Mouse (Mus musculus) forebrain, postnatal 0 days (tissue): Measurements from ENCODE around the gene Astn1. TPM values are rescaled to one million over a fixed set of nuclear protein-coding genes. Genes with fewer than 3 reads are reported as not detected.

Experiments used
- ATAC-seq: fragments of 200-750 bp; cut with Nextera tagmentation; 2 replicates; pipeline ENCODE4 v1.8.0; 2017; ENCODE audit warnings: mild to moderate bottlenecking, moderate library complexity
- DNase-seq: peaks from one replicate; pipeline ENCODE4 v3.0.0-alpha.2; 2015
- H3K27ac ChIP-seq: fragments of 300-500 bp; sonication (generic); 2 replicates; pipeline ENCODE4 v1.5.1; 2014; ENCODE audit warnings: low read depth, mild to moderate bottlenecking, antibody characterized with exemption, low read length, moderate library complexity, mixed read lengths
- H3K27me3 ChIP-seq: fragments of 300-500 bp; sonication (generic); 2 replicates; pipeline ENCODE4 v1.6.1; 2014; ENCODE audit warnings: mild to moderate bottlenecking, low read length, mixed read lengths; ENCODE audit not compliant: insufficient read depth
- H3K36me3 ChIP-seq: fragments of 300-500 bp; sonication (generic); 2 replicates; pipeline ENCODE4 v1.6.1; 2014; ENCODE audit warnings: mild to moderate bottlenecking, moderate library complexity; ENCODE audit not compliant: insufficient read depth
- H3K4me1 ChIP-seq: fragments of 300-500 bp; sonication (generic); 2 replicates; pipeline ENCODE4 v1.6.1; 2014; ENCODE audit warnings: antibody characterized with exemption; ENCODE audit not compliant: insufficient read depth
- H3K4me2 ChIP-seq: fragments of 300-500 bp; sonication (generic); 2 replicates; pipeline ENCODE4 v1.6.1; 2014; ENCODE audit warnings: low read depth, mild to moderate bottlenecking, moderate library complexity
- H3K4me3 ChIP-seq: fragments of 300-500 bp; sonication (generic); 2 replicates; pipeline ENCODE4 v1.5.1; 2014; ENCODE audit warnings: low read depth, low read length, mixed read lengths
- H3K9ac ChIP-seq: fragments of 300-500 bp; sonication (generic); 2 replicates; pipeline ENCODE4 v1.6.1; 2014; ENCODE audit warnings: mild to moderate bottlenecking
- H3K9me3 ChIP-seq: fragments of 300-500 bp; sonication (generic); 2 replicates; pipeline ENCODE4 v1.6.1; 2016; ENCODE audit warnings: low read length
- CTCF ChIP-seq: sonication (generic); IDR thresholded peaks from 2 replicates; pipeline ENCODE4 v1.5.1; 2016; ENCODE audit warnings: antibody characterized with exemption, control low read depth, low read depth
- WGBS: fragments of 180-500 bp; shearing (Covaris S2); extraction: QIAGEN DNeasy Blood & Tissue Kit; methylation state at CpG from one replicate; pipeline ENCODE4 v1.1.7; 2014; 5-methylcytosine and 5-hydroxymethylcytosine counted together
- polyA plus RNA-seq: library from polyadenylated mRNA; unstranded; fragments of >200 nt; fragmentation: Nextera tagmentation; extraction: Ambion mirVana; gene quantifications from 2 replicates; pipeline ENCODE4 v1.2.1, GENCODE M21; 2015
- total RNA-seq: library from RNA; depleted of rRNA; stranded (reverse); fragments of >200 nt; gene quantifications from 2 replicates; pipeline ENCODE4 v1.2.3, GENCODE M21; 2014

Astn1 gene
- total and polyA plus RNA-seq, 2 experiments from 2014 or later: 29.4 to 122 TPM

DNA sequence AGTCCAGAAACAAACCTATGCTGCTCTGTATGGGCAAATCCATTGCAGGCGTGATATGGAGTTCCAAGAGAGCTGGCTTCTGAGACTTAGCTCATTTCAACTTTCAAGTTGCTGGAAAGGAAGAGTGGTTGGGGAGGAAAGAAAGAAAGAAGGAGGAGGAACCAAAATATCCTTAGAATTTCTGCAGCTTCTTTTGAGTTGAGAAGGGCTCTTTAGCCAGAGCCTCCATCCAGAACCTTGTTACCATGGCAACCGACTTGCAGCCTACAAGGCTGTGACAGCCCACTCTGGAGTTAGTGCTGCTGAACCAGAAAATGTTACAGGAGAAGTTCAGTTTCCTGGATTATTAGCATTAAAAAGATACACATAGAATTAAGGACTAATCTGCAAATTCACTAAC is 46.1 kb downstream of the Astn1 start:
- WGBS: 45% methylated on average over 2 of the region's 2 CpGs
- no peak overlapping the region for H3K9ac ChIP-seq
- H3K36me3 ChIP-seq: no peaks in the 10 kb centered on the region; the same call in 1 of the 2 replicates
- DNase-seq (peak; percentile 67), ATAC-seq (peak; percentile 72)
- H3K4me3 ChIP-seq: no peak overlapping the region
- H3K27ac ChIP-seq: no peak overlapping the region
- no peaks in the 10 kb centered on the region for H3K9me3 ChIP-seq
- no peak overlapping the region for H3K4me2 ChIP-seq
- no peaks in the 10 kb centered on the region for H3K27me3 ChIP-seq
- no peak for TF ChIP-seq CTCF
- H3K4me1 ChIP-seq: peaks cover 30% of the 10 kb centered on the region; the same call in 1 of the 2 replicates

DNA sequence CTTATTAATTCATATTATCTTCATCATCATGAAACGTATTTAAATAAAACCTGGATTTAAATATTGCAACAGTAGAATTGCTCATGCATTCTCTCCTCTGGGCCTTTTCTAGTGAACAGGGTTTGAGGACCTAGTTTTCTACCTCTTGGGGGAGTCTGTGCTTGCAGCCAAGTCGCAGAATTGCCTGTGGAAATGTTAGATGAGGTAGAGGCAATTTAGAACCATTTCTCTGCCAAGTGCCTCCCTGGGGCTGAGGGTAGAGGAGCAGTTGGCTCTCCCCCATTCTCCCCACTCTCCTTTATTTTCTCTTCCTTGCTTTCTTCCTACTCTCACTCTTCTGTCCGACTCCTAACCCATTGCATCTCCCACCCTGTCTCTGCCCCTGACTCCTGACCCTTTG is 49.1 kb downstream of the Astn1 start:
- 61% methylated on average over 3 of the region's 3 CpGs for WGBS
- Histone ChIP-seq H3K4me1 (peaks cover 26% of the 10 kb centered on the region; the same call in 1 of the 2 replicates), H3K9me3 (no peaks in the 10 kb centered on the region), H3K36me3 (no peaks in the 10 kb centered on the region; the same call in 1 of the 2 replicates), H3K9ac (no peak overlapping the region), H3K4me3 (no peak overlapping the region), H3K27me3 (no peaks in the 10 kb centered on the region), H3K27ac (no peak overlapping the region), H3K4me2 (no peak overlapping the region)
- TF ChIP-seq CTCF: no peak
- DNase-seq (no peak), ATAC-seq (no peak)

DNA sequence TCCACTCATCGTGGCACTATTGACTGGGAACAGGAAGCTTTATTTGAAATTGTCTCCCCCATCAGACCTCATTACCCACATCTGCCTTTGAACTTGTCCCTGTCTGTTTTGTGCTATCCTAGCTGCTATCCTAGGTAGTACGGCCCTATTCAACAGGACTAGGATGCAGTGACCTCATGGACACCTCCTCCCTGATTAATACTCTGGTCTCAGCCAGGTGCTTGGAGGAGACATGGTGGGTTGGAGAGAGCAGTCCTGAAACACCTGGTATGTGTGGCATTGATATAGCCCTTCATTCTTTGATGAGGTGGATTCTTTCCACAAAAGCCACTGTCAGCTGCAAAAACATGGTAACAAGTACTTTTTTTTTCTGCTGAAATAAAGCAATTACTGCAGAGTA is 52.1 kb downstream of the Astn1 start:
- no peaks in the 10 kb centered on the region for H3K27me3 ChIP-seq
- no peak overlapping the region for H3K27ac ChIP-seq
- no peaks in the 10 kb centered on the region for H3K4me1 ChIP-seq
- 83% methylated on average over 2 of the region's 2 CpGs for WGBS
- no peak for ATAC-seq
- no peak for DNase-seq
- H3K9me3 ChIP-seq: no peaks in the 10 kb centered on the region
- no peak overlapping the region for H3K4me2 ChIP-seq
- no peak overlapping the region for H3K4me3 ChIP-seq
- no peaks in the 10 kb centered on the region; the same call in 1 of the 2 replicates for H3K36me3 ChIP-seq
- H3K9ac ChIP-seq: no peak overlapping the region
- TF ChIP-seq CTCF: no peak

DNA sequence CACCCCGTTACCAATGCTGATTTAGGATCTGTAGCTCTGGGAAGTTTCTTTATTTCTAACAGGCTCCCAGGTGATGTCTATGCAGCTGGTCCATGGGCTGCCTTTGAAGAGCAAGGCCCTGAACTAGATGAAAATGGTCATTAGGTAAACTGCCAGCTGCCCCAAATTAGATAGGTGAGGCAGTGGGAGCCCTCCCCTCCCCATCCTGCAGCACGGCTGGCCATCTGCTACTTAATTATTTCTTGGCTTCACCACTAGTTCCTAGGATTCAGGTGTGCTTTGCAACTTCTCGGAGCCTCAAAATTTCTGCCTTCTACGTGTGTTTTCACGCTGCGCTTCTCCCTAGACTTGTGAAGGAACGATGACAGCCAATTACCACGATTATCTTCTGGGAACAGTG is 59.4 kb downstream of the Astn1 start:
- DNase-seq (no peak), ATAC-seq (no peak)
- H3K4me3 ChIP-seq: no peak overlapping the region
- no peaks in the 10 kb centered on the region for H3K27me3 ChIP-seq
- no peaks in the 10 kb centered on the region for H3K4me1 ChIP-seq
- no peak for TF ChIP-seq CTCF
- no peaks in the 10 kb centered on the region for H3K9me3 ChIP-seq
- H3K4me2 ChIP-seq: no peak overlapping the region
- no peak overlapping the region for H3K9ac ChIP-seq
- WGBS: 80% methylated on average over 8 of the region's 8 CpGs
- no peak overlapping the region for H3K27ac ChIP-seq
- H3K36me3 ChIP-seq: no peaks in the 10 kb centered on the region

DNA sequence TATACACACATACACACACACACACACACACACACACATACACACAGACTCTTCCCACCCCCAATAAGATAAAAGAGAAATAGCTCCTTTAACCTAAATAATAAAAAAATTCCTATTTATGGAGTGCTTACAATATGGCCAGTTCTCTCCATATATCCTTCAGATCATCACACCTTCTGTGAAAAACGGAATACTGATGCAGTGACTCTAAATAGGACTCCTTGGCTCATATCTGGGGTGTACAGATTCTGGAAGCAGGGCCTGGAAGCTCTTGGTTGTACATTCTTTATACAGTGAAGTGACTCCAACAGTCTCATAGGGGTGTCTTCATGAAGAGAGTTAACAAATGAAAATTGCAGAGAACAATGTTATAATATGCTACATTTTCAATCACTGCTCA is 60.7 kb downstream of the Astn1 start:
- no peak for TF ChIP-seq CTCF
- Histone ChIP-seq H3K27me3 (no peaks in the 10 kb centered on the region), H3K9me3 (no peaks in the 10 kb centered on the region), H3K27ac (no peak overlapping the region), H3K4me2 (no peak overlapping the region), H3K4me3 (no peak overlapping the region), H3K9ac (no peak overlapping the region), H3K36me3 (no peaks in the 10 kb centered on the region), H3K4me1 (no peaks in the 10 kb centered on the region)
- DNase-seq (no peak), ATAC-seq (peak; percentile 20; the same call in 1 of the 2 replicates)
- 55% methylated on average over 1 of the region's 1 CpGs for WGBS

DNA sequence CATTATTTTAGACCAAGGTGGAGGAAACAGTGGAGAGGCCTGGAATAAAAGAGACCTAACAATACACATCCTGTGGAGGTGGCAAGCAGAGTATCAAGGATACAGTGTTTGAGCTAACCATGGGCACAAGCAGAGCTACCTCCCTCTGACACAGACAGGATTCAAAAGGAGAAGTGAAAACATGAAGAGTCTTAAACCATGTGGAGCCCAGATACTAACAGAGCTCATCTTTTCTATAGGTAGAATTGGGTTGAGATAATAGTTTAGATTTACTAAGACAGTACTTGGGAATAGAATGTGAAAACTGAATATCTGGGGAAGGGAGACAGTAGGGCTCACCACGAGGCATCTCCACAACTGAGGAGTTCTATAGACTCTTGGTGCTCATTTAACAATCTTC is 84.0 kb downstream of the Astn1 start:
- ATAC-seq: no peak
- no peak overlapping the region for H3K4me2 ChIP-seq
- WGBS: 97% methylated on average over 1 of the region's 1 CpGs
- DNase-seq: no peak
- no peaks in the 10 kb centered on the region for H3K27me3 ChIP-seq
- H3K4me3 ChIP-seq: no peak overlapping the region
- H3K9ac ChIP-seq: no peak overlapping the region
- TF ChIP-seq CTCF: no peak
- no peak overlapping the region for H3K27ac ChIP-seq
- H3K9me3 ChIP-seq: no peaks in the 10 kb centered on the region
- H3K36me3 ChIP-seq: no peaks in the 10 kb centered on the region
- H3K4me1 ChIP-seq: no peaks in the 10 kb centered on the region

DNA sequence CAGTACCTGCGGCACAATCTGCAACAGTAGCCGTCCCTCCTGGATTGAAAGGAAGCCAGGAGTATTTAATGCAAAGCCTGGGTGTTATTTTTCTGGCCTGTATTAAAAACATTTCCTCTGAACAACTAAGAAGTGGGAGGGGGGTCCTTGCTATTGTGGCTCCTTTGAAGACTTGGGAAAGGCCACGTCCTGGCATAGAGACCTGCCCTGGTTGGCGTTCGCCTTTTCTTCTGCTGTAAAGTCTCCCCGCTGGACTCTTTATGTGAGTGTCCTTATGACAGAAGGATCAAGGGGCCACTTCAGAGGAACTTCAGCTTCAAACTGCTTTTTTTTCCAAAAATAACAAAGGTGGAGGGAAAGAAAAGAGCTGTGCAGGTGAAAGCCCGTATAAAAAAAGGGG is 85.9 kb downstream of the Astn1 start:
- Histone ChIP-seq H3K4me3 (no peak overlapping the region), H3K9me3 (no peaks in the 10 kb centered on the region), H3K27me3 (no peaks in the 10 kb centered on the region), H3K4me1 (no peaks in the 10 kb centered on the region), H3K9ac (no peak overlapping the region), H3K36me3 (no peaks in the 10 kb centered on the region), H3K4me2 (no peak overlapping the region), H3K27ac (no peak overlapping the region)
- no peak for ATAC-seq
- TF ChIP-seq CTCF: no peak
- 37% methylated on average over 7 of the region's 7 CpGs for WGBS
- no peak for DNase-seq

DNA sequence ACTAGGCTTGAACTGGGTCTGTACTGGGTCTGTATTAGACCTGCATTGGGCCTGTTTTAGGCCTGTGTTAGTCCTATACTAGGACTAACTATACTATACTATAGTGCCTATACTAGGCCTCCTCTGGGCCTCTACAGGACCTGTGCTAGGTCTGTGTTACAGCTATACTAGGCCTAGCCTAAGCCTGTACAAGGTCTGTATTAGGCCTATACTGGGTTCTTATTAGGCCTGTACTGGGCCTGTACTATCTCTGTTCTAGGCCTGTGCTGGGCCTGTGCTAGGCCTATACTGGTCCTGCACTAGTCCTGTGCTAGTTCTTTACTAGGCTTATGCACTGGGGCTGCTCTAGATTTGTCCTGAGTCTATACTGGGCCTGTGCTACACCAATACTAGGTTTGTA is 90.6 kb downstream of the Astn1 start:
- no peaks in the 10 kb centered on the region for H3K9me3 ChIP-seq
- no peak overlapping the region for H3K4me2 ChIP-seq
- H3K4me1 ChIP-seq: no peaks in the 10 kb centered on the region
- no peak overlapping the region for H3K27ac ChIP-seq
- DNase-seq (no peak), ATAC-seq (0 out of 2 replicates have a peak, but pooled peaks have one; percentile 12)
- no peak for TF ChIP-seq CTCF
- no peak overlapping the region for H3K9ac ChIP-seq
- no peaks in the 10 kb centered on the region for H3K36me3 ChIP-seq
- no peak overlapping the region for H3K4me3 ChIP-seq
- no peaks in the 10 kb centered on the region for H3K27me3 ChIP-seq
